In the genomic region with DNA sequence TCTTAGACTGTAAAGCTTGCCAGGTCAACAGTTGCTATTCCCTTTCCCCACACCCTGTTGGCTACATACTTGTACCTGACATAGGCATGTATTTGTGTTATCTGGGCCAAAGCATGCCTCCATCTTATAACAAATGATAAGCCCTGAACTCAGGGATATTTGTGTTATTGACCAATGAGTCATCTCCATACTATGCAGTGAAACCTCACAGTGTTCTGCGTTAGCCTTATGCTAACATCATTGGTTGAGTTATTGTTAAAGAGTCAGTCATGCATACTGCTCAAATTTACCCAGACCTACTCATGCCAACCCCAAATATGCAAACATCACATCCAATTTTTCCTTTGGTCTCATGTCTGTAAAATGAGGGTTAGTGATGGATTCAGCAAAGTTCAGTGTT, we compare ENCODE assay signal across 25 mouse cellular contexts.
"Had no signal": no experiment of that assay in that cellular context is flagged by ENCODE, and none has a peak within 500 bp of the region (broad histone marks: within the 10 kb centered on the region; RNA-seq: fewer than 3 reads in every experiment).

No protein-coding gene starts in this region.

- H3K27me3 ChIP-seq: heart, embryonic 13.5 days; heart, embryonic 15.5 days; hindbrain, embryonic 12.5 days; intestine, embryonic 15.5 days; limb, embryonic 12.5 days had no signal

- DNase-seq: gastrocnemius, postnatal 14 days; gastrocnemius, postnatal 36 days; heart, adult 11 months; heart, adult 2 months; heart, postnatal 14 days; heart, postnatal 36 days; kidney, adult 18-20 months; kidney, adult 8-10 months; kidney, postnatal 10 days; kidney, postnatal 25 days; kidney, postnatal 4 days; liver had no signal

- H3K4me1 ChIP-seq: heart, embryonic 13.5 days; heart, embryonic 15.5 days; hindbrain, embryonic 12.5 days; intestine, embryonic 15.5 days; limb, embryonic 10.5 days; limb, embryonic 12.5 days had no signal

- H3K27ac ChIP-seq: heart, adult 2 months; heart, embryonic 13.5 days; heart, embryonic 15.5 days; hindbrain, embryonic 12.5 days; hindbrain, embryonic 14.5 days; intestine, embryonic 15.5 days; layer of hippocampus, adult 2 months; left cerebral cortex, adult 2 months; limb, embryonic 10.5 days; limb, embryonic 12.5 days had no signal

- H3K4me3 ChIP-seq: heart, adult 2 months; heart, embryonic 13.5 days; heart, embryonic 15.5 days; hindbrain, embryonic 12.5 days; intestine, embryonic 15.5 days; layer of hippocampus, adult 2 months; left cerebral cortex, adult 2 months; limb, embryonic 10.5 days; limb, embryonic 12.5 days had no signal

- H3K4me2 ChIP-seq: heart, embryonic 11.5 days; heart, embryonic 13.5 days; heart, embryonic 15.5 days; hindbrain, embryonic 12.5 days; hindbrain, embryonic 14.5 days; intestine, embryonic 15.5 days; limb, embryonic 12.5 days had no signal

- ATAC-seq: hindbrain, embryonic 16.5 days; inflammation-experienced regulatory T-cells, adult 6 months; intestine, embryonic 15.5 days; intestine, postnatal 0 days had no signal

- H3K9ac ChIP-seq: heart, embryonic 13.5 days; heart, embryonic 15.5 days; hindbrain, embryonic 12.5 days; hindbrain, embryonic 14.5 days; intestine, embryonic 15.5 days; limb, embryonic 12.5 days had no signal

- H3K36me3 ChIP-seq: heart, embryonic 13.5 days; heart, embryonic 15.5 days; hindbrain, embryonic 12.5 days; intestine, embryonic 15.5 days; limb, embryonic 10.5 days; limb, embryonic 12.5 days had no signal

- H3K9me3 ChIP-seq: heart, embryonic 13.5 days; heart, embryonic 15.5 days; hindbrain, embryonic 12.5 days; intestine, embryonic 15.5 days; limb, embryonic 10.5 days; limb, embryonic 12.5 days had no signal
